Mouse (Mus musculus) kidney, adult 2 months (tissue): Measurements from ENCODE around the gene Med18. TPM values are rescaled to one million over a fixed set of nuclear protein-coding genes. Genes with fewer than 3 reads are reported as not detected.
A peak's percentile ranks its signal among the peaks of the same experiment; 100 is the strongest.

Source experiments
- DNase-seq: peaks from one replicate; pipeline ENCODE4 v3.0.0; 2021
- H3K27ac ChIP-seq: fragments of 200-500 bp; 2 replicates; pipeline ENCODE4 v1.5.1; 2012; ENCODE audit warnings: low read depth, low read length, control low read depth, inconsistent platforms; ENCODE audit not compliant: insufficient read depth
- H3K27me3 ChIP-seq: fragments of 200-500 bp; replicated peaks from 2 replicates; pipeline ENCODE4 v1.6.1; 2012; ENCODE audit warnings: mild to moderate bottlenecking, moderate library complexity, low read length, inconsistent platforms; ENCODE audit not compliant: control insufficient read depth, insufficient read depth
- H3K36me3 ChIP-seq: fragments of 200-500 bp; 2 replicates; pipeline ENCODE4 v1.6.1; 2012; ENCODE audit warnings: mild to moderate bottlenecking, moderate library complexity, low read length, inconsistent platforms; ENCODE audit not compliant: control insufficient read depth, insufficient read depth
- H3K4me1 ChIP-seq: fragments of 200-500 bp; 2 replicates; pipeline ENCODE4 v1.6.1; 2011; ENCODE audit warnings: low read length; ENCODE audit not compliant: control insufficient read depth, insufficient read depth
- H3K4me3 ChIP-seq: fragments of 200-500 bp; 2 replicates; pipeline ENCODE4 v1.5.1; 2011; ENCODE audit warnings: mild to moderate bottlenecking, low read depth, low read length, control low read depth; ENCODE audit not compliant: insufficient read depth
- CTCF ChIP-seq: fragments of 200-500 bp; conservative IDR thresholded peaks from 2 replicates; pipeline ENCODE4 v1.5.1; 2011; ENCODE audit warnings: low read depth, mild to moderate bottlenecking, control low read depth, low read length, moderate library complexity, mixed read lengths; ENCODE audit not compliant: insufficient read depth, insufficient read length
- POLR2A ChIP-seq: fragments of 200-500 bp; IDR thresholded peaks from one replicate; pipeline ENCODE4 v1.6.1; 2011; ENCODE audit warnings: low read depth, low read length, control low read depth
- WGBS: fragments of 180-500 bp; shearing (Covaris S2); methylation state at CpG from one replicate; pipeline ENCODE4 v1.1.7; 2018; 5-methylcytosine and 5-hydroxymethylcytosine counted together
- polyA plus RNA-seq: library from polyadenylated mRNA; depleted of rRNA; stranded (reverse); fragments of >200 nt; gene quantifications from 2 replicates; pipeline ENCODE4 v1.2.3, GENCODE M21; 2012

Gene Med18
- polyA plus RNA-seq, 1 experiment = 2.9 TPM

DNA sequence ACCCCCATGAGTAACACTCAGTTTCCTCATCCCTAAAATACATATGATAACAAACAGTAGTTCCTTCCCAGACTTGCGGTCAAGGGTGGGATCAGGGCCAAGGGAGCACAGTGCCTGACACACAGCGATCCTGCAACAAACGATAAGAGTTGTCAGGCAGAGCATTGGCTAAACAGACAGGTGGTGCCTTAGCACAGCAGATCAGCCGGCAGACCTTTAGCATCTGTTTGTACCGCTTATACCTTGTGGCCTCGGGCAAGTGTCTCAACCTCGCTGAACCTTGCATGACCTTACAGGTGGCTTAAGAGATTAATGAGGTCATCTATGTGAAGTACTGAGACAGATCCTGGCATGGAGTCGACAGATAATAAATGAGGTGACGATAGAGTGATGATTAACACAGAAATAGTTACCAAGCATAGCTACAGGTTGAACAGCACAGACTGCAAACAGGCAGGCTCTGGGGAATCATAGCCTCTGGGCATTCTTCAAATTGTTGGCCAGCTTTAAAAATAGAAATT lies 35.6 kb downstream of the Med18 start:
- peaks cover 3% of the 10 kb centered on the region; the same call in 1 of the 2 replicates for H3K4me1 ChIP-seq
- 35% methylated on average over 9 of the region's 9 CpGs for WGBS
- no peak for DNase-seq
- H3K4me3 ChIP-seq = no peak overlapping the region
- TF ChIP-seq POLR2A = no peak
- no peak for TF ChIP-seq CTCF
- H3K27me3 ChIP-seq = no peaks in the 10 kb centered on the region
- H3K27ac ChIP-seq = no peak overlapping the region
- H3K36me3 ChIP-seq = no peaks in the 10 kb centered on the region

DNA sequence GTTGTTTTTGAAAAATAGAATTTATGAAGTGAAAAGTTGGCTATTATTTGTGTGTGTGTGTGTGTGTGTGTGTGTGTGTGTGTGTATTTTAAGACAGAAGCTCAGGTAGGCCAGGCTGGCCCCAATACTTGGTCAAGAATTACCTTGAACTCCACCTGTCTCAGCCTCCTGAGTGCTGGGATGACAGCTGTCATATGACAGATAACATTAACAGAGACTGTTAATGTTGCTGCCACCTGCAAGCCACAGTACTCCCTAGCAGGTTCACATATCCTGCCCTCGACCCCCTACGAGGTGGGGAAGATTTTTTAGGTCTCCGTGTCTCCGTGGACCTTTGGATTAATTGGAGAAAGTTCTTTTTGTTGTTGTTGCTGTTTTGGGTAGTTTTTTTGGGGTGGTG lies 36.2 kb downstream of the Med18 start:
- Histone ChIP-seq H3K36me3 (no peaks in the 10 kb centered on the region), H3K27ac (no peak overlapping the region), H3K4me3 (no peak overlapping the region), H3K4me1 (peaks cover 3% of the 10 kb centered on the region; the same call in 1 of the 2 replicates), H3K27me3 (no peaks in the 10 kb centered on the region)
- DNase-seq = no peak
- no peak for TF ChIP-seq POLR2A
- no peak for TF ChIP-seq CTCF
- 85% methylated on average over 4 of the region's 4 CpGs for WGBS

DNA sequence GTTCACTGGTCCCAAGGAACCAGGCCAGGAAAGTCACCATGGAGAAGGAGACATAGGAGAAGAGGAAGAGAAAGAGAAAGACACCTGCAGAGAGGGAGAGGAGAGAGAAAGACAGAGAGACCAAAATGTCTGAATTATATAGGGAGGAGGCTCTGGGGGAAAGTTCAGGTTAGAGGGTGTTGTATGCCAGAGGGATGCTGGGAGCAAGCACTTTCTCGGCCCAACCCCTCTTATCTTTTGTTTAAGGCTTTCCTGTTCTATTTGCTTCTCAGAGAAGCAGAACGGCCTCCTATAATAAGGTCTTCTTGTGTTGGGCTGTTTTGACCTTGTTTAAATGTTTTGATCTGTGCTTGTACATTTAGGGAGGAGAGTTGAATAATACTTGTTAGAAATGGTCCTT lies 37.7 kb downstream of the Med18 start:
- WGBS = 53% methylated on average over 2 of the region's 2 CpGs
- H3K4me1 ChIP-seq = peaks cover 3% of the 10 kb centered on the region; the same call in 1 of the 2 replicates
- TF ChIP-seq CTCF = no peak
- TF ChIP-seq POLR2A = no peak

DNA sequence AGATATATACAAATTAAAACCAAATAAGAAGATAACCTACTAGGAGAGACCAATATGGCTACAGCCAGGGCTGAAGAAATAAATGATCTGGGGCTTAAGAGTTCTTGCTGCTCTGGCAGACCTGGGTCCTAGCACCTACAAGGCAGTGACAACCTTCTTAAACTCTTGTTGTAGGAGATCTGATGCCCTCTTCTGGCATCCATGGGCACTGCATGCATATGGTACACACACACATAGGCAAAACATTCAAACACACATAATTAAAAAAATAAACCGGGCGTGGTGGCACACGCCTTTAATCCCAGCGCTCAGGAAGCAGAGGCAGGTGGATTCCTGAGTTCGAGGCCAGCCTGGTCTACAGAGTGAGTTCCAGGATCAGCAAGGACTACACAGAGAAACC lies 39.0 kb downstream of the Med18 start:
- Histone ChIP-seq H3K27me3 (no peaks in the 10 kb centered on the region), H3K27ac (no peak overlapping the region), H3K4me1 (peaks cover 12% of the 10 kb centered on the region; the same call in 1 of the 2 replicates), H3K36me3 (no peaks in the 10 kb centered on the region), H3K4me3 (no peak overlapping the region)
- no peak for DNase-seq
- TF ChIP-seq CTCF (no peak), POLR2A (no peak)
- WGBS = 95% methylated on average over 5 of the region's 5 CpGs

More for the DNA sequence above, 37.7 kb downstream of the Med18 start:
- no peak overlapping the region for H3K27ac ChIP-seq
- no peaks in the 10 kb centered on the region for H3K36me3 ChIP-seq
- DNase-seq = no peak
- no peaks in the 10 kb centered on the region for H3K27me3 ChIP-seq
- H3K4me3 ChIP-seq = no peak overlapping the region

DNA sequence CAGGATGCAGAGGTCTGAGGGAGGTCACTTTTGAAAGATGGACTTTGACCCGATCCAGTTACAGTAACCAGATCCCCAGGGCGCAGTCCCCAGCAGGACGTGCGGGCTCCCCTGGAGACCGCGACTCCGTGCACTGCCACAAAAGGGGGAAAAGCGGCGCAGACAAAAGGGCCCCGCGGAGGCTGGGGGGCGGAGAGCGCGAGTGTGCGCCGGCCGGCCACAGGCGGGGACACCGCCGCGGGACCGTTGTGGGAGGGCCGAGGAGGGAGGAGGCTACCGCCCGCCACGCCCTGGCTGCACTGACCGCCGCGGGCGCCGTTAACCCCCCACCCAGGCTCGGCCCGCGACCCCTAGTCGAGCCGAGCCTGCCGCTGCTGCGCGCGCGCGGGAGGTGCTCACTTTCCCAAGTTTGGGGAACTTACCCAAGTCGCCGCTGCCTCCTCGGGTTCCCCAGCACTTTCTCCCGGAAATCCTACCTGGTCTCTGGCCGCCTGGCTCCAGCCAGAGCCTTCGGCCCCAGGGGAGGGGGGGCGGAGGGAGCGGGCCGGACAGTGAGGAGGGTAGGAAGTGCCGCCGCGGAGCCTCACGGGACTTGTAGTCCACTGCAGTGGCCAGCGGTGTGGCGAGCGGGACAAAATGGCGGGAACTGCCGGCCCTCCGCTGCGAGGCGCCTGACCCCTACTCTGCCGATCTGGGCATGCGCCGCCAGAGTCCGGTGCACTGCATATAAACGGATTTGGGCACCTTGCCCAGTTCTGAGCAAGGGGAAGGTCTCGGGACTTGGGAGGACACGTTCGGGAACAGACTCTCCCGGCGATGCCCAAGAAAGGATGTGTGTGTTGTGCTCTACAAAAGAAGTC lies 41.6 kb downstream of the Med18 start, which contains the start of gene Phactr4:
Gene Phactr4 (minus strand): TSS at position 567 of the 860 bp plus-strand sequence.
- Histone ChIP-seq H3K4me3 (peak within 1 kb of the TSS; percentile 82), H3K27ac (peak within 1 kb of the TSS; percentile 99), H3K36me3 (no peaks in the 10 kb centered on the region), H3K27me3 (no peaks in the 10 kb centered on the region), H3K4me1 (peaks cover 14% of the 10 kb centered on the region; the same call in 1 of the 2 replicates)
- no peak for TF ChIP-seq CTCF
- peak; percentile 48 for TF ChIP-seq POLR2A
- under 1% methylated on average over 73 of the region's 73 CpGs for WGBS
- peak; percentile 99 for DNase-seq

DNA sequence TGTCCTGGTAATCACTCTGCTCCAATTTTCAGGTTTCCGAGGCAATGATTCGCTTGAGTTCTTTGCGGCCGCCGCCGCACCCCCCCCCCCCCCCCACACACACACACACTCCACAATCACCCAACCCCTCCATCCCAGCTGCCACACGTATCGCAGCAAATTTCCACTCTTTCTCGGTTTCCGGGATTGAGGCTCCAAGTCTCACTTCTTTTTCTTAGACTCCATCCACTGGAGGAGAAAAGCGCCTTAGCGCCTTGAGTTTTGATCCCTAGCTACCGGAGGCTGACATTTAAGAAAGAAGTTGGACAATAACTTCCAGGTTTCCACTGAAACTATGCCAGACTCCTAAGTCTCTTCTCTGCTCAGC lies 42.2 kb downstream of the Med18 start:
- DNase-seq = no peak
- TF ChIP-seq POLR2A = no peak
- no peak for TF ChIP-seq CTCF
- Histone ChIP-seq H3K36me3 (no peaks in the 10 kb centered on the region), H3K27me3 (no peaks in the 10 kb centered on the region), H3K4me1 (peaks cover 18% of the 10 kb centered on the region; the same call in 1 of the 2 replicates), H3K4me3 (peak overlapping the region; percentile 82), H3K27ac (peak overlapping the region; percentile 99)
- WGBS = under 1% methylated on average over 13 of the region's 13 CpGs

DNA sequence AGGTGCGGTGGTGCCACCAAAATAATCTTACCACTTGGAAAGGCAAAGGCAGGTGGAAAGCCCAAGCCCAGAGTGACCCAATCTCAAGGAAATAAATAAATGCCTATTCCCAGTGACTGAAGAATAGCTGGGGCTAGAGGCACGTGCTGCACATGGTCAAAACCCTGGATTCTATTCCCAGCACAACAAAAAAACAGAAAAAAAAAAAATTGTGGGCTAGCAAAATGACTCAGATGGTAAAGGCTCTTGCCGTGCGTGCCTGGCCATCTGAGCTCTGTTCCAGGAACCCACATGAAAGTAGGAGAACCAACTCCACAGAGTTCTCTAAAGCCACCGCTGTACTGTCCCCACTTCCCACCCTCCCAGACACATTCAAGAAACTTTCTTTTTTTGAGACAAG lies 43.2 kb downstream of the Med18 start:
- peak overlapping the region; percentile 52; the same call in 1 of the 2 replicates for H3K27ac ChIP-seq
- no peak overlapping the region; the same call in 1 of the 2 replicates for H3K4me3 ChIP-seq
- H3K36me3 ChIP-seq = no peaks in the 10 kb centered on the region

More for the DNA sequence above, 43.2 kb downstream of the Med18 start:
- whole genome bisulfite sequencing = 56% methylated on average over 5 of the region's 5 CpGs
- DNase-seq = no peak
- no peaks in the 10 kb centered on the region for H3K27me3 ChIP-seq
- peaks cover 26% of the 10 kb centered on the region for H3K4me1 ChIP-seq
- TF ChIP-seq POLR2A (no peak), CTCF (no peak)
